Mouse (Mus musculus) C2C12 (cell line): ENCODE measurements around the gene Ap1s1.

Source experiments
- CTCF ChIP-seq: IDR thresholded peaks from one replicate; pipeline ENCODE4 v1.5.1; 2011; ENCODE audit not compliant: control insufficient read depth, insufficient read depth, insufficient read length
- FOSL1 ChIP-seq: IDR thresholded peaks from one replicate; pipeline ENCODE4 v1.8.0; 2011; ENCODE audit warnings: mild to moderate bottlenecking, low read length; ENCODE audit not compliant: poor library complexity, insufficient read depth, severe bottlenecking
- MYOG ChIP-seq: IDR thresholded peaks from one replicate; pipeline ENCODE4 v1.6.1; 2011; ENCODE audit not compliant: control insufficient read depth, insufficient read length; ENCODE audit errors: extremely low read depth
- USF1 ChIP-seq: IDR thresholded peaks from one replicate; pipeline ENCODE4 v1.6.1; 2011; ENCODE audit warnings: low read depth, mild to moderate bottlenecking, control low read depth, moderate library complexity

- TF ChIP-seq FOSL1: no peak
- no peak for TF ChIP-seq CTCF
- TF ChIP-seq MYOG: no peak
- no peak for TF ChIP-seq USF1
Measured at GRCm38 (mm10) chr5:137054873-137055272, 8.9 kb upstream of the Ap1s1 start.
